In the genomic region with DNA sequence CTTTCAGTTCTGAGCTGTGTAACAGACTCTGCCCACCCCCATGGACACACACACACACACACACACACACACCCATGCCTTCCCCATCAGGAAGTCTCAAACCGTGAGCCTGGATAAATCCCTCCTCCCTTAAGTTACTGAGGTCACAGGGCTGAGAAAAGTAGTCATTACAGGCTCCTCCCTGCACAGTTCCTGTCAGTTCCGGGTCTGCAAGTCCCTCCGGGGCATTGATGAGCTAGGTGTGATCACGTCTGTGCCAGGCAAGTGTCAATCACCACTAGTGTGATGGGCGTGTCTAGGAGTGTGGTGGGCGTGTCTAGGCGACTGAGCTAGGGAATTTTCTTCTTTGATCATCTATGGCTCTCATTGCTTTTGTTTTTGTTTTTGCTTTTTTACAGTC, we compare ENCODE assay signal across 10 mouse cellular contexts.
A peak's percentile ranks its signal among the peaks of the same experiment; 100 is the strongest.
DNase-seq lines count a peak whose midpoint lies in the region; ATAC-seq and TF ChIP-seq lines count a peak whose summit lies in the region.
"Had no signal": no experiment of that assay in that cellular context is flagged by ENCODE, and none has a peak within 500 bp of the region (broad histone marks: within the 10 kb centered on the region; RNA-seq: fewer than 3 reads in every experiment).

No protein-coding gene starts in this region.

- peaks cover 20% of the 10 kb centered on the region for H3K27me3 ChIP-seq in forebrain, embryonic 10.5 days (ENCODE audit: poor library complexity, severe bottlenecking)
- no peaks in the 10 kb centered on the region for H3K27me3 ChIP-seq in forebrain, postnatal 0 days (ENCODE audit: insufficient read depth, low read length)
- H3K27me3 ChIP-seq in lung, embryonic 16.5 days (ENCODE audit: control insufficient read depth, insufficient read depth, low read depth, low read length) = no peaks in the 10 kb centered on the region
- 0 out of 2 replicates have a peak, but pooled peaks cover 5% of the 10 kb centered on the region for H3K27me3 ChIP-seq in stomach, embryonic 15.5 days (replicated peaks)
- no peaks in the 10 kb centered on the region for H3K27me3 ChIP-seq in hindbrain, embryonic 14.5 days (ENCODE audit: control insufficient read depth, insufficient read depth, low read length)

- peak overlapping the region; percentile 24; the same call in 1 of the 2 replicates for H3K4me3 ChIP-seq in forebrain, embryonic 10.5 days
- H3K4me3 ChIP-seq in forebrain, postnatal 0 days (ENCODE audit: low read depth, low read length) = no peak overlapping the region
- H3K4me3 ChIP-seq in lung, embryonic 16.5 days (ENCODE audit: low read length) = no peak overlapping the region
- H3K4me3 ChIP-seq in stomach, embryonic 15.5 days (replicated peaks) = no peak overlapping the region
- H3K4me3 ChIP-seq in hindbrain, embryonic 14.5 days (replicated peaks; ENCODE audit: low read length) = no peak overlapping the region

- no peaks in the 10 kb centered on the region for H3K36me3 ChIP-seq in forebrain, embryonic 10.5 days (replicated peaks)
- H3K36me3 ChIP-seq in forebrain, postnatal 0 days (ENCODE audit: insufficient read depth) = no peaks in the 10 kb centered on the region
- no peaks in the 10 kb centered on the region for H3K36me3 ChIP-seq in lung, embryonic 16.5 days (ENCODE audit: control insufficient read depth, insufficient read depth, low read length)
- H3K36me3 ChIP-seq in stomach, embryonic 15.5 days = no peaks in the 10 kb centered on the region
- no peaks in the 10 kb centered on the region for H3K36me3 ChIP-seq in hindbrain, embryonic 14.5 days (replicated peaks; ENCODE audit: control insufficient read depth, insufficient read depth)

- no peak overlapping the region for H3K9ac ChIP-seq in forebrain, postnatal 0 days
- H3K9ac ChIP-seq in lung, embryonic 16.5 days (ENCODE audit: low read length) = no peak overlapping the region
- no peak overlapping the region for H3K9ac ChIP-seq in stomach, embryonic 15.5 days
- H3K9ac ChIP-seq in hindbrain, embryonic 14.5 days = no peak overlapping the region

- no peak for TF ChIP-seq CTCF in forebrain, postnatal 0 days (IDR thresholded peaks at IDR 0.05; ENCODE audit: low read depth)

- DNase-seq in forebrain, embryonic 10.5 days (ENCODE audit: extremely low spot score, low spot score) = no peak
- no peak for DNase-seq in forebrain, postnatal 0 days
- no peak for DNase-seq in lung, adult 18-20 months
- DNase-seq in large intestine, adult 2 months (ENCODE audit: low read depth, low spot score) = peak; percentile 19
- no peak for DNase-seq in left cerebral cortex, postnatal 14 days (ENCODE audit: low spot score in 2 of 2)
- no peak for DNase-seq in hindbrain, embryonic 14.5 days (ENCODE audit: low spot score)
- DNase-seq: gastrocnemius, postnatal 36 days; left cerebral cortex, postnatal 4 days had no signal

- no peak for ATAC-seq in forebrain, postnatal 0 days
- peak; percentile 51; the same call in 1 of the 2 replicates for ATAC-seq in lung, embryonic 16.5 days (ENCODE audit: low read depth)
- ATAC-seq in stomach, embryonic 15.5 days (ENCODE audit: insufficient read depth, low FRiP score, low read depth) = no peak
- no peak for ATAC-seq in hindbrain, embryonic 14.5 days (ENCODE audit: low FRiP score)

- H3K4me1 ChIP-seq in forebrain, embryonic 10.5 days = peaks cover 43% of the 10 kb centered on the region
- no peaks in the 10 kb centered on the region for H3K4me1 ChIP-seq in forebrain, postnatal 0 days (ENCODE audit: insufficient read depth)
- H3K4me1 ChIP-seq in lung, embryonic 16.5 days (replicated peaks; ENCODE audit: control insufficient read depth, insufficient read depth, low read length) = peaks cover 3% of the 10 kb centered on the region; the same call in 1 of the 2 replicates
- H3K4me1 ChIP-seq in stomach, embryonic 15.5 days = no peaks in the 10 kb centered on the region
- peaks cover 9% of the 10 kb centered on the region; the same call in 1 of the 2 replicates for H3K4me1 ChIP-seq in hindbrain, embryonic 14.5 days (replicated peaks; ENCODE audit: control insufficient read depth, insufficient read depth, low read length)

- no peak overlapping the region for H3K4me2 ChIP-seq in forebrain, postnatal 0 days (ENCODE audit: low read depth)
- H3K4me2 ChIP-seq in lung, embryonic 16.5 days (ENCODE audit: low read depth, low read length) = peak overlapping the region; percentile 33; the same call in 1 of the 2 replicates
- H3K4me2 ChIP-seq in stomach, embryonic 15.5 days = peak overlapping the region; percentile 19; the same call in 1 of the 2 replicates
- H3K4me2 ChIP-seq in hindbrain, embryonic 14.5 days (replicated peaks) = no peak overlapping the region

- H3K9me3 ChIP-seq in forebrain, embryonic 10.5 days = no peaks in the 10 kb centered on the region
- no peaks in the 10 kb centered on the region for H3K9me3 ChIP-seq in forebrain, postnatal 0 days (ENCODE audit: low read length)
- H3K9me3 ChIP-seq in lung, embryonic 16.5 days (ENCODE audit: control insufficient read depth, low read length) = no peaks in the 10 kb centered on the region
- H3K9me3 ChIP-seq in stomach, embryonic 15.5 days = no peaks in the 10 kb centered on the region
- H3K9me3 ChIP-seq in hindbrain, embryonic 14.5 days (ENCODE audit: control insufficient read depth, low read length) = no peaks in the 10 kb centered on the region

- no peak overlapping the region for H3K27ac ChIP-seq in forebrain, embryonic 10.5 days
- no peak overlapping the region for H3K27ac ChIP-seq in forebrain, postnatal 0 days (ENCODE audit: low read depth, low read length)
- H3K27ac ChIP-seq in lung, embryonic 16.5 days (ENCODE audit: low read length) = no peak overlapping the region
- no peak overlapping the region; the same call in 1 of the 2 replicates for H3K27ac ChIP-seq in stomach, embryonic 15.5 days
- no peak overlapping the region for H3K27ac ChIP-seq in hindbrain, embryonic 14.5 days

- WGBS in forebrain, embryonic 10.5 days = 19% methylated on average over 7 of the region's 7 CpGs
- WGBS in forebrain, postnatal 0 days = 14% methylated on average over 7 of the region's 7 CpGs
- WGBS in lung, embryonic 16.5 days = 10% methylated on average over 7 of the region's 7 CpGs
- WGBS in large intestine, adult 2 months = 8% methylated on average over 7 of the region's 7 CpGs
- 7% methylated on average over 7 of the region's 7 CpGs for WGBS in stomach, embryonic 15.5 days
- WGBS in hindbrain, embryonic 14.5 days = 11% methylated on average over 7 of the region's 7 CpGs

- intact Hi-C loops in left cerebral cortex, postnatal 14 days (cut with DNase I) = loop anchor here (5.0 kb wide), 1 partner anchor 154 kb away; no protein-coding TSS in a partner anchor

Comparison
In these comparisons a context has a peak if more than half of its experiments do, and no peak if none do; other contexts are left out.
1. H3K4me2 ChIP-seq: peak in lung, embryonic 16.5 days (single experiment) and stomach, embryonic 15.5 days (single experiment); none in forebrain, postnatal 0 days (single experiment) and hindbrain, embryonic 14.5 days (single experiment).